Mouse (Mus musculus) stomach, postnatal 0 days (tissue): ENCODE results near the gene Taz.

ENCODE experiments used
- CTCF ChIP-seq: IDR thresholded peaks from 2 replicates; pipeline ENCODE4 v1.5.1; 2016; ENCODE audit warnings: antibody characterized with exemption, low read depth, mild to moderate bottlenecking, moderate library complexity
- EP300 ChIP-seq: optimal IDR thresholded peaks from 2 replicates; pipeline ENCODE3; 2016; ENCODE audit warnings: antibody characterized with exemption

- TF ChIP-seq CTCF (no peak), EP300 (no peak)
These were observed 526 bp upstream of the Taz start for GRCm38 (mm10) chrX:74281041-74281731.
